Mouse (Mus musculus): Measurements from ENCODE around the gene Garem2. TPM values are rescaled to one million over a fixed set of nuclear protein-coding genes. Genes with fewer than 3 reads are reported as not detected.
A peak's percentile ranks its signal among the peaks of the same experiment; 100 is the strongest.

The Garem2 gene
- polyA plus RNA-seq, 1 experiment from 2014 or later: 2.1 TPM

GRCm38 (mm10) chr5:30103340-30103739, 1.6 kb upstream of the Garem2 start:
- 0 out of 2 replicates have a peak, but pooled peaks cover 3% of the 10 kb centered on the region for H3K9me3 ChIP-seq
- WGBS: 74% methylated on average over 3 of the region's 3 CpGs
- H3K27me3 ChIP-seq: peaks cover 56% of the 10 kb centered on the region
- peaks cover 28% of the 10 kb centered on the region for H3K4me1 ChIP-seq
- H3K36me3 ChIP-seq: no peaks in the 10 kb centered on the region; the same call in 1 of the 2 replicates
- no peak for ATAC-seq (ENCODE audit: insufficient number of reproducible peaks, insufficient read depth, low FRiP score, low TSS enrichment)
- no peak overlapping the region for H3K27ac ChIP-seq
- H3K9ac ChIP-seq: no peak overlapping the region
- H3K4me3 ChIP-seq: no peak overlapping the region
- no peak overlapping the region for H3K4me2 ChIP-seq (replicated peaks)

GRCm38 (mm10) chr5:30104339-30104738, 622 bp upstream of the Garem2 start:
- Histone ChIP-seq H3K9me3 (0 out of 2 replicates have a peak, but pooled peaks cover 3% of the 10 kb centered on the region), H3K4me2 (replicated peaks) (peak overlapping the region; percentile 94), H3K4me3 (peak overlapping the region; percentile 54), H3K27ac (no peak overlapping the region), H3K27me3 (peaks cover 57% of the 10 kb centered on the region), H3K4me1 (peaks cover 28% of the 10 kb centered on the region), H3K36me3 (no peaks in the 10 kb centered on the region; the same call in 1 of the 2 replicates), H3K9ac (no peak overlapping the region)
- ATAC-seq (ENCODE audit: insufficient number of reproducible peaks, insufficient read depth, low FRiP score, low TSS enrichment): no peak
- WGBS: 1% methylated on average over 11 of the region's 12 CpGs

- H3K4me3 ChIP-seq: peak within 1 kb of the TSS; percentile 54
- peak within 1 kb of the TSS; percentile 48 for H3K9ac ChIP-seq
- H3K4me2 ChIP-seq (replicated peaks): peak within 1 kb of the TSS; percentile 94
- H3K4me1 ChIP-seq: peaks cover 35% of the 10 kb centered on the region
- 0 out of 2 replicates have a peak, but pooled peaks have one; percentile 11 for ATAC-seq (ENCODE audit: insufficient number of reproducible peaks, insufficient read depth, low FRiP score, low TSS enrichment)
- 2% methylated on average over 29 of the region's 29 CpGs for WGBS
- H3K36me3 ChIP-seq: no peaks in the 10 kb centered on the region
- H3K27me3 ChIP-seq: peaks cover 70% of the 10 kb centered on the region
- no peak within 1 kb of the TSS for H3K27ac ChIP-seq
- no peaks in the 10 kb centered on the region for H3K9me3 ChIP-seq
Measured at GRCm38 (mm10) chr5:30105668-30106300, 823 bp downstream of the Garem2 start, which contains the start of gene 3110082J24Rik. Gene 3110082J24Rik (minus strand): TSS chr5:30106086.

GRCm38 (mm10) chr5:30106756-30107155, 1.8 kb downstream of the Garem2 start:
- H3K9ac ChIP-seq: no peak overlapping the region
- no peak for ATAC-seq (ENCODE audit: insufficient number of reproducible peaks, insufficient read depth, low FRiP score, low TSS enrichment)
- 0 out of 2 replicates have a peak overlapping the region, but pooled peaks have one; percentile 94 for H3K4me2 ChIP-seq (replicated peaks)
- 0 out of 2 replicates have a peak overlapping the region, but pooled peaks have one; percentile 10 for H3K4me3 ChIP-seq
- H3K36me3 ChIP-seq: no peaks in the 10 kb centered on the region
- no peak overlapping the region for H3K27ac ChIP-seq
- H3K27me3 ChIP-seq: peaks cover 79% of the 10 kb centered on the region
- no peaks in the 10 kb centered on the region for H3K9me3 ChIP-seq
- 10% methylated on average over 2 of the region's 2 CpGs for WGBS
- H3K4me1 ChIP-seq: peaks cover 42% of the 10 kb centered on the region

- no peak overlapping the region for H3K9ac ChIP-seq
- ATAC-seq (ENCODE audit: insufficient number of reproducible peaks, insufficient read depth, low FRiP score, low TSS enrichment): no peak
- H3K4me1 ChIP-seq: peaks cover 42% of the 10 kb centered on the region
- no peak overlapping the region for H3K4me2 ChIP-seq (replicated peaks)
- no peaks in the 10 kb centered on the region for H3K36me3 ChIP-seq
- H3K27me3 ChIP-seq: peaks cover 83% of the 10 kb centered on the region
- WGBS: 5% methylated on average over 7 of the region's 7 CpGs
- no peaks in the 10 kb centered on the region for H3K9me3 ChIP-seq
- 0 out of 2 replicates have a peak overlapping the region, but pooled peaks have one; percentile 10 for H3K4me3 ChIP-seq
- H3K27ac ChIP-seq: no peak overlapping the region
Measured at GRCm38 (mm10) chr5:30107186-30107585, 2.2 kb downstream of the Garem2 start.

- Histone ChIP-seq H3K27ac (no peak overlapping the region), H3K4me1 (peaks cover 42% of the 10 kb centered on the region)
- no peak for ATAC-seq (ENCODE audit: insufficient number of reproducible peaks, insufficient read depth, low FRiP score, low TSS enrichment)
Measured at GRCm38 (mm10) chr5:30107611-30108041, 2.7 kb downstream of the Garem2 start.

GRCm38 (mm10) chr5:30108233-30108632, 3.3 kb downstream of the Garem2 start:
- H3K27ac ChIP-seq: no peak overlapping the region
- 65% methylated on average over 6 of the region's 6 CpGs for WGBS
- peaks cover 42% of the 10 kb centered on the region for H3K4me1 ChIP-seq
- no peak overlapping the region for H3K4me2 ChIP-seq (replicated peaks)
- H3K27me3 ChIP-seq: peaks cover 85% of the 10 kb centered on the region
- no peak for ATAC-seq (ENCODE audit: insufficient number of reproducible peaks, insufficient read depth, low FRiP score, low TSS enrichment)
- no peak overlapping the region for H3K9ac ChIP-seq
- H3K36me3 ChIP-seq: no peaks in the 10 kb centered on the region
- no peak overlapping the region for H3K4me3 ChIP-seq
- H3K9me3 ChIP-seq: no peaks in the 10 kb centered on the region

More at GRCm38 (mm10) chr5:30107611-30108041, 2.7 kb downstream of the Garem2 start:
- Histone ChIP-seq H3K9me3 (no peaks in the 10 kb centered on the region), H3K9ac (no peak overlapping the region), H3K4me2 (replicated peaks) (no peak overlapping the region), H3K27me3 (peaks cover 85% of the 10 kb centered on the region), H3K4me3 (no peak overlapping the region), H3K36me3 (no peaks in the 10 kb centered on the region)
- 6% methylated on average over 5 of the region's 5 CpGs for WGBS

GRCm38 (mm10) chr5:30109899-30110298, 4.9 kb downstream of the Garem2 start:
- Histone ChIP-seq H3K27ac (no peak overlapping the region), H3K27me3 (peaks cover 84% of the 10 kb centered on the region), H3K4me2 (replicated peaks) (no peak overlapping the region), H3K36me3 (no peaks in the 10 kb centered on the region), H3K9ac (no peak overlapping the region), H3K4me3 (no peak overlapping the region), H3K4me1 (peaks cover 44% of the 10 kb centered on the region), H3K9me3 (no peaks in the 10 kb centered on the region)
- no peak for ATAC-seq (ENCODE audit: insufficient number of reproducible peaks, insufficient read depth, low FRiP score, low TSS enrichment)
- WGBS: 37% methylated on average over 2 of the region's 2 CpGs

- no peak for ATAC-seq (ENCODE audit: insufficient number of reproducible peaks, insufficient read depth, low FRiP score, low TSS enrichment)
- 6% methylated on average over 22 of the region's 22 CpGs for WGBS
- no peaks in the 10 kb centered on the region for H3K9me3 ChIP-seq
- peak overlapping the region; percentile 41 for H3K4me2 ChIP-seq (replicated peaks)
- no peak overlapping the region for H3K27ac ChIP-seq
- peaks cover 83% of the 10 kb centered on the region for H3K27me3 ChIP-seq
- no peak overlapping the region for H3K4me3 ChIP-seq
- no peak overlapping the region for H3K9ac ChIP-seq
- H3K4me1 ChIP-seq: peaks cover 37% of the 10 kb centered on the region
- no peaks in the 10 kb centered on the region for H3K36me3 ChIP-seq
Measured at GRCm38 (mm10) chr5:30110371-30111060, 5.6 kb downstream of the Garem2 start.

GRCm38 (mm10) chr5:30111126-30111525, 6.2 kb downstream of the Garem2 start:
- no peak for ATAC-seq (ENCODE audit: insufficient number of reproducible peaks, insufficient read depth, low FRiP score, low TSS enrichment)
- Histone ChIP-seq H3K4me2 (replicated peaks) (peak overlapping the region; percentile 41), H3K27me3 (peaks cover 83% of the 10 kb centered on the region), H3K9me3 (no peaks in the 10 kb centered on the region), H3K36me3 (no peaks in the 10 kb centered on the region), H3K4me1 (peaks cover 32% of the 10 kb centered on the region), H3K4me3 (peak overlapping the region; percentile 1), H3K27ac (no peak overlapping the region), H3K9ac (no peak overlapping the region; the same call in 1 of the 2 replicates)
- WGBS: 2% methylated on average over 18 of the region's 18 CpGs

- ATAC-seq (ENCODE audit: insufficient number of reproducible peaks, insufficient read depth, low FRiP score, low TSS enrichment): no peak
- Histone ChIP-seq H3K4me3 (no peak overlapping the region), H3K27me3 (peaks cover 80% of the 10 kb centered on the region), H3K27ac (no peak overlapping the region), H3K4me2 (replicated peaks) (peak overlapping the region; percentile 41; the same call in 1 of the 2 replicates), H3K9ac (no peak overlapping the region), H3K4me1 (peaks cover 30% of the 10 kb centered on the region), H3K36me3 (no peaks in the 10 kb centered on the region; the same call in 1 of the 2 replicates), H3K9me3 (no peaks in the 10 kb centered on the region)
- 67% methylated on average over 3 of the region's 3 CpGs for WGBS
Measured at GRCm38 (mm10) chr5:30111771-30112170, 6.8 kb downstream of the Garem2 start.

Data from embryonic facial prominence, embryonic 12.5 days (tissue).